Mouse (Mus musculus) embryo, embryonic 11 days (tissue): ENCODE data around the gene Olfr462.

Source experiments
- DNase-seq: peaks from one replicate; pipeline ENCODE4 v3.0.0-alpha.2; 2015

Gene Olfr462

GRCm38 (mm10) chr11:87846968-87847600 is 45.0 kb downstream of the Olfr462 start:
- no peak for DNase-seq

- DNase-seq = no peak
These were observed 50.6 kb downstream of the Olfr462 start for GRCm38 (mm10) chr11:87841436-87841835.

- DNase-seq = no peak
These were observed 51.4 kb downstream of the Olfr462 start for GRCm38 (mm10) chr11:87840676-87841075.
